Comparison of ENCODE assay signal across 8 mouse cellular contexts in the genomic region with DNA sequence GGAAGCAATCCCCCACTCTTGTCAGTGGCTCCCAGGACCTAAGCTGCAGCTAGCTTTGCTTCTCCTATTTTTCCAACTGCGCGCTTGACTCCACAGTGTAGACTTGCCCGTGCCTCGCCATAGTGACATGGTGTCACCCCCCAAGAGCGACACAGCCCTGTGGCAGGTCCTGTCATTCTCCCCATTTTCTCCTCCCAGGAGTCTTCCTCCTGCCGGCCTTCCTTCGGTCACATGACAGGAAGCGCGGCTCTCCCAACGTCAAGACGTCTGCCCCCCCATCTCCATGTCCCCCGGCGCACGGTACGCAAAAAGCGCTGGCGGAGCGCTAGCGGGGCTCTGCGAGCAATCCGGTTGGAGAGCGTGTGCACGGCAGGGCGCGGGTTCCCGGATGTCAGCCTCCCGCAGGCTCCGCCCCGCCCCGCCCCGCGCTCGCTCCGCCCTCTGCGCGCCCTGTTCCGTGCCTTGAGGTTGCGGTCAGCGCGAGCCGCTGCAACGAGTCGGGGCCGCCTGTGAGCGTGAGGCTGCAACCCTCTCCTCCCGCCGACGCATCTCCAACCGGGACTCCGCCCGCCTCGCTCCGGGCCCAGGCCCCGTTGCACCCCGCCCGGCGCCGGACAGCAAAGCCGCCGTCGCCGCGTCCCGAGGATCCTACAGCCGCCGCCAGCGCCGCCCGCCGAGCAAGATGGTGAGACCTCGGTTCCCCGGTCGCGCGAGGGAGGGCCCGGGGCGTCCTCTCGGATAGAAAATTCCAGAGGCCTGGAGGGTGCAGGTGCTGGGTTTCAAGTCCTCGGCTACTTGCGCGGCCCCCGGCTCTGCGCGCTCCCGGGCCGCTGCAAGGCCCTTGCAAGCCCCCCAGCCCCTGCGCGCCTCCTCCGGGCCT. TPM values are rescaled to one million over a fixed set of nuclear protein-coding genes. Genes with fewer than 3 reads are reported as not detected.
DNase-seq lines count a peak whose midpoint lies in the region; ATAC-seq and TF ChIP-seq lines count a peak whose summit lies in the region.

A gene (plus strand): TSS at position 406 of the 880 bp plus-strand sequence.

- peak; percentile 96 for ATAC-seq in Patski
- ATAC-seq in hindbrain, embryonic 13.5 days (ENCODE audit: low FRiP score) = peak; percentile 97

- H3K9me3 ChIP-seq in hindbrain, embryonic 13.5 days = no peaks in the 10 kb centered on the region

- no peak for TF ChIP-seq CTCF in Patski (IDR thresholded peaks at IDR 0.05)

- CTCF ChIA-PET in Patski (lab: Charles Lee) = no interaction called here

- in situ Hi-C loops in Patski (cut with MboI; ENCODE audit: low pct_unique_long_range_greater_than_20kb) = no loop called here

- H3K4me2 ChIP-seq in hindbrain, embryonic 13.5 days = peak within 1 kb of the TSS; percentile 68

- H3K4me1 ChIP-seq in hindbrain, embryonic 13.5 days (replicated peaks) = peaks cover 36% of the 10 kb centered on the region

- peak within 1 kb of the TSS; percentile 99 for H3K9ac ChIP-seq in hindbrain, embryonic 13.5 days

- H3K27ac ChIP-seq in hindbrain, embryonic 13.5 days = peak within 1 kb of the TSS; percentile 96

- under 1% methylated on average over 72 of the region's 89 CpGs for WGBS in hindbrain, embryonic 13.5 days

- no peaks in the 10 kb centered on the region for H3K36me3 ChIP-seq in hindbrain, embryonic 13.5 days

- DNase-seq in Patski (ENCODE audit: low read depth, low spot score) = peak; percentile 68
- DNase-seq in cerebellum, postnatal 14 days = peak; percentile 98
- DNase-seq in frontal cortex, postnatal 14 days (ENCODE audit: low spot score in 2 of 2) = peak; percentile 92 to 93
- DNase-seq in layer of hippocampus, postnatal 25 days (ENCODE audit: extremely low spot score in 1 of 2, low spot score in 1 of 2) = peak; percentile 91 to 95
- DNase-seq in lung, postnatal 25 days (ENCODE audit: low spot score) = peak; percentile 97
- DNase-seq in retina, embryonic 14.5 days (ENCODE audit: low spot score) = peak; percentile 97
- DNase-seq in thymus, postnatal 4 days = peak; percentile 99

- POLR2A ChIA-PET in Patski (lab: Charles Lee) = no interaction called here

- H3K27me3 ChIP-seq in Patski = peaks cover 4% of the 10 kb centered on the region
- H3K27me3 ChIP-seq in hindbrain, embryonic 13.5 days = no peaks in the 10 kb centered on the region

- H3K4me3 ChIP-seq in hindbrain, embryonic 13.5 days = peak within 1 kb of the TSS; percentile 99

RNA-seq across cellular contexts. Expression of the gene that starts here (rescaled TPM):
- polyA plus RNA-seq in Patski (2021) = 103 TPM
- 178 and 180 TPM in 2 replicates for polyA plus RNA-seq in hindbrain, embryonic 13.5 days (2015; fragmentation: Nextera tagmentation; extraction: Ambion mirVana)
- 100 to 1,000 TPM; 965 to 994 TPM for total RNA-seq in layer of hippocampus, postnatal 25 days (2021)

Comparison
In these comparisons a context has a peak if more than half of its experiments do, and no peak if none do; other contexts are left out.
1. Peak in every context shown above with its lines: DNase-seq, ATAC-seq, H3K4me3 ChIP-seq and H3K27ac ChIP-seq.